Mouse (Mus musculus) bone marrow macrophage, adult 2 months (primary cell): ENCODE measurements at regions not wholly inside any gene's neighbourhood (a gene's known extent, or its start where the extent isn't known, plus 50 kb on each side); places are given as distances from the start of the nearest gene placed in this dataset.

Source experiments
- CTCF ChIP-seq: IDR thresholded peaks from 2 replicates; pipeline ENCODE4 v1.5.1; 2012; ENCODE audit warnings: low read depth, mild to moderate bottlenecking, low read length, moderate library complexity
- POLR2A ChIP-seq: IDR thresholded peaks from 2 replicates; pipeline ENCODE4 v1.6.1; 2012; ENCODE audit warnings: mild to moderate bottlenecking, low read depth, low read length, borderline replicate concordance

- TF ChIP-seq CTCF (no peak), POLR2A (no peak)
Measured at GRCm38 (mm10) chr2:74128782-74129538, 217.8 kb upstream of the Atp5g3 start.
